Mouse (Mus musculus) testis, adult 2 months (tissue): Measurements from ENCODE around the gene Gm28539. TPM values are rescaled to one million over a fixed set of nuclear protein-coding genes. Genes with fewer than 3 reads are reported as not detected.

ENCODE experiments used
- H3K27ac ChIP-seq: fragments of 200-500 bp; 2 replicates; pipeline ENCODE4 v1.5.1; 2012; ENCODE audit warnings: low read depth, low read length; ENCODE audit not compliant: control insufficient read depth, insufficient read depth
- H3K27me3 ChIP-seq: fragments of 200-500 bp; 2 replicates; pipeline ENCODE4 v1.6.1; 2012; ENCODE audit warnings: mild to moderate bottlenecking, low read length, moderate library complexity; ENCODE audit not compliant: control insufficient read depth, insufficient read depth
- H3K36me3 ChIP-seq: fragments of 200-500 bp; 2 replicates; pipeline ENCODE4 v1.6.1; 2012; ENCODE audit warnings: mild to moderate bottlenecking, low read length; ENCODE audit not compliant: control insufficient read depth, insufficient read depth
- H3K4me1 ChIP-seq: fragments of 200-500 bp; 2 replicates; pipeline ENCODE4 v1.6.1; 2012; ENCODE audit warnings: low read length; ENCODE audit not compliant: control insufficient read depth, insufficient read depth
- H3K4me3 ChIP-seq: fragments of 200-500 bp; 2 replicates; pipeline ENCODE4 v1.5.1; 2012; ENCODE audit warnings: low read depth, mild to moderate bottlenecking, low read length, moderate library complexity, mixed read lengths; ENCODE audit not compliant: control insufficient read depth
- CTCF ChIP-seq: fragments of 200-500 bp; IDR thresholded peaks from 2 replicates; pipeline ENCODE4 v1.5.1; 2012; ENCODE audit warnings: low read depth, mild to moderate bottlenecking, inconsistent platforms, low read length, moderate library complexity; ENCODE audit not compliant: control insufficient read depth, insufficient read depth, insufficient replicate concordance
- POLR2A ChIP-seq: fragments of 200-500 bp; IDR thresholded peaks from 2 replicates; pipeline ENCODE4 v1.6.1; 2012; ENCODE audit warnings: low read depth, mild to moderate bottlenecking, inconsistent platforms, low read length, moderate library complexity; ENCODE audit not compliant: control insufficient read depth
- polyA plus RNA-seq: library from polyadenylated mRNA; depleted of rRNA; stranded (reverse); fragments of >200 nt; gene quantifications from 2 replicates; pipeline ENCODE4 v1.2.3, GENCODE M21; 2012; rRNA removed

Gm28539 gene
- not detected in 2 replicates for polyA plus RNA-seq

DNA sequence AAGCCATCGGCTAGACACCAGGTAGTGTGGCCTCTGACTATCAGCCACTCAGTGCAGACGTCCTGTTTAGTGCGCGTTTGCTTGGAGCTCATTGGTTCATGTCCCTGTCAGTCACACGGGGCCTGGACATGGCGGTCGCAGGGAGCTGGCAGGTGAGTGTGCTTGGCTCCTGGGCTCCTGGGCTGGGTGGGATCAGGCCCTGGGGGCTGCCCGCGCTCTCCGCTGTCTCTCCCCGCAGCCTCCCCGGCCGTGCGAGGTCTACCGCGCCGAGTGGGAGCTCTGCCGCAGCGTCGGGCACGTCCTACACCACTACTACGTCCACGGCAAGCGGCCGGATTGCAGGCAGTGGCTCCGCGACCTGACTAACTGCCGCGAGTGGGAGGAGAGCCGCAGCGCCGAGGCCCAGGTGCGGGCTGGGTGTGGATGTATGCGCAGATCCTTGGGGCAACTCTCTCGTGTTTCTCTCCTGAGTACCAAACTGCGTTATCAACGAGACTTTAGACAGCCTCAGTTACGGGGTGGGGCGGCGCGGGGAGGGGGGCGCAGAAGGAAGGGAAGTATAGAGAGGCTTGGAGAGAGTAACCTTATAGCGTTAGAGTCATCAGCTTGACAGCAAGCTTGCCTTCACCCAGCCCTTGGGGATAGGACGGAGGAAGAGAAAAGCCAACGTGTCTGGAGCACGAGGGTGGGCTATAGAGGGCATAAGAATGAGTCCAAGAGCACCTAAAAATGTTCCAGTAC lies at the start of gene Gm28539, which contains the start of gene 2510002D24Rik:
TSS of gene Gm28539 (plus strand) at position 117 of the 741 bp plus-strand sequence.
TSS of gene 2510002D24Rik (plus strand) at position 111 of the 741 bp plus-strand sequence.
- Histone ChIP-seq H3K4me1 (no peaks in the 10 kb centered on the region), H3K27me3 (no peaks in the 10 kb centered on the region), H3K36me3 (no peaks in the 10 kb centered on the region), H3K27ac (peak within 1 kb of the TSS; percentile 55), H3K4me3 (peak within 1 kb of the TSS; percentile 77)
- TF ChIP-seq POLR2A (peak; percentile 94), CTCF (no peak)

GRCm38 (mm10) chr16:18786652-18787051 lies 49.7 kb upstream of the Gm28539 start:
- H3K27me3 ChIP-seq, result no peaks in the 10 kb centered on the region
- H3K4me1 ChIP-seq, result no peaks in the 10 kb centered on the region
- H3K27ac ChIP-seq, result no peak overlapping the region
- no peaks in the 10 kb centered on the region for H3K36me3 ChIP-seq
- TF ChIP-seq CTCF (no peak), POLR2A (no peak)
- H3K4me3 ChIP-seq, result no peak overlapping the region

DNA sequence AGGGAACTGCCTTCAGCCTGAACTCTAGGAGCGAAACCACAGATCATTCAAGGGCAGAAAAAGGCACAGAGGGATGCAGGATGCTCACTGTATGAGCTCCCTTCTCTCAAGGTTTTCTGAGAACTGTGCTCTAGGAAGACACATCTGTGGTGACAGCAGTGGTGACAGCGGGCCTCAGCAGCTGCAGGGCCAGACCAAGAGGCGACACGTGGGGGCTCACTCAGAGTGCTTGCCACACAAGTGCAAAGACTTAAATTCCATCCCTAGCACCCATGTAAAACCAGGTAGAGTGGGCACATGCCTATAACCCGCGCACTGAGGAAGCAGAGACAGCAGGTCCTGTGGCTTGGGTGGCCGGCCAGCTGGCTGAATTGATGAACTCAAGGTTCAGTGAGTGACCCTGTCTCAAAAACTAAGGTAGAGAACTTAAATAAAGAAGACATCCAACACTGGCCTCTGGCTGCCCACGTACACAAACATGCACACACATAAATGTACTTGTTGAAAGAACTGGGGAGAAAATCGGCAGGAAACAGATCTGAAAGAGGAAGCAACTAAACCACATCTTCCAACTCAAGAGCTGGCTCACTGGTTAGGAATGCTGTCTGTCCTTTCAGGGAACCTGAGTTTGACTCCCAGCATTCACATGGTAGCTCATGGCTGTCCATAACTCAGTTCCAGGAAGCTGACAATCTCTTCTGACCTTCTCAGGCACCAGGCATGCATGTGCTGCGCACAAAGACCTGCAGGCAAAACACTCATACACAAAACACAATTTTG lies 47.6 kb upstream of the Gm28539 start:
- no peaks in the 10 kb centered on the region for H3K27me3 ChIP-seq
- no peaks in the 10 kb centered on the region; the same call in 1 of the 2 replicates for H3K36me3 ChIP-seq
- no peak overlapping the region for H3K4me3 ChIP-seq
- TF ChIP-seq POLR2A (no peak), CTCF (no peak)
- H3K4me1 ChIP-seq, result no peaks in the 10 kb centered on the region
- no peak overlapping the region for H3K27ac ChIP-seq

DNA sequence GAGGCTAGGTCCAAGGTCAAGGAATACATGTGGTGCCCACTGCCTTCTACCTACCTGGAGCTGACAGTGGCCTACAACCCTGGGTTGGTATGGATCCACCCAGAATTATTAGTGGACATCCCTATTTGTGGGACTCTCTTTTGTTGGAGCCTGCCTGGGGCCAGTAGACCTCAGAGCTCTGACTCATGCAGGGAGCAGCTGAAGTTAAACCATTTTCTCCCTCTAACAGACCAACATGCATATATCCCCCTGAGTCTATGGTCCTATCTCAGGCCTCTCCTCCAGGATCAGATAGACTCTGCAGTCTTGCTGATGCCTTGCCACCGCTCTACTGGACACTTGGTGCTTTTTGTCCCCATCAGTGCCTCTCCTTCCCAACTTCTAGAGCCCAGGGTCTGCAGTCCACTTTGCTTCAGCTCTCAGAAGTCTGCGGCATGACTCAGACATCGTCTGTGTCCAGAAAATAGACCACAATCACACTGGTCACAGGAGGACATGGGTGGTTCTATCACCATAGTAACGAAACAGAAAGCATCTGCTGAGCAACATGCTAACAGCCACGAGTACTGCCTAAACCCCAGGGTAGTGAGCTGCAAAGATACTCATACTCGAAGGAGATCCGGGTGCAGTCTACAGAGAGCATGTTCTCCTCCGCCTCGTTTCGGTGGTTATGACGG lies 41.0 kb upstream of the Gm28539 start:
- peaks cover under 1% of the 10 kb centered on the region for H3K36me3 ChIP-seq
- no peak for TF ChIP-seq POLR2A
- TF ChIP-seq CTCF, result no peak
- H3K27me3 ChIP-seq, result no peaks in the 10 kb centered on the region
- no peaks in the 10 kb centered on the region for H3K4me1 ChIP-seq
- peak overlapping the region; percentile 45 for H3K4me3 ChIP-seq
- H3K27ac ChIP-seq, result no peak overlapping the region

GRCm38 (mm10) chr16:18796645-18797044 lies 39.7 kb upstream of the Gm28539 start:
- TF ChIP-seq CTCF (no peak), POLR2A (no peak)
- peaks cover 1% of the 10 kb centered on the region for H3K36me3 ChIP-seq
- no peak overlapping the region for H3K27ac ChIP-seq

GRCm38 (mm10) chr16:18798151-18798550 lies 38.2 kb upstream of the Gm28539 start:
- Histone ChIP-seq H3K27ac (no peak overlapping the region), H3K27me3 (no peaks in the 10 kb centered on the region), H3K36me3 (peaks cover 1% of the 10 kb centered on the region), H3K4me1 (no peaks in the 10 kb centered on the region), H3K4me3 (no peak overlapping the region)
- TF ChIP-seq CTCF, result no peak
- no peak for TF ChIP-seq POLR2A

More at GRCm38 (mm10) chr16:18796645-18797044, 39.7 kb upstream of the Gm28539 start:
- peak overlapping the region; percentile 1 for H3K4me3 ChIP-seq
- H3K4me1 ChIP-seq, result no peaks in the 10 kb centered on the region
- no peaks in the 10 kb centered on the region for H3K27me3 ChIP-seq
